Mouse (Mus musculus): ENCODE results near the gene Ankrd2. TPM values are rescaled to one million over a fixed set of nuclear protein-coding genes. Genes with fewer than 3 reads are reported as not detected.

The Ankrd2 gene
- polyA plus RNA-seq (2012) = 0.12 TPM in 1 of 2 replicates, not detected in the other

- Histone ChIP-seq H3K36me3 (ENCODE audit: control insufficient read depth) (no peaks in the 10 kb centered on the region), H3K4me1 (ENCODE audit: control insufficient read depth) (no peaks in the 10 kb centered on the region; the same call in 1 of the 2 replicates), H3K4me3 (replicated peaks) (no peak within 1 kb of the TSS), H3K27me3 (ENCODE audit: control insufficient read depth) (peaks cover 3% of the 10 kb centered on the region), H3K9me3 (ENCODE audit: control insufficient read depth, low read length) (no peaks in the 10 kb centered on the region)
- TF ChIP-seq GATA1 (IDR thresholded peaks at IDR 0.05; ENCODE audit: low read length) = no peak
- no peak for TF ChIP-seq TAL1 (IDR thresholded peaks at IDR 0.05; ENCODE audit: low read length)
These were observed at the start of gene Ankrd2 for GRCm38 (mm10) chr19:42035456-42036248. Gene Ankrd2 (plus strand): TSS chr19:42036000.

DNA sequence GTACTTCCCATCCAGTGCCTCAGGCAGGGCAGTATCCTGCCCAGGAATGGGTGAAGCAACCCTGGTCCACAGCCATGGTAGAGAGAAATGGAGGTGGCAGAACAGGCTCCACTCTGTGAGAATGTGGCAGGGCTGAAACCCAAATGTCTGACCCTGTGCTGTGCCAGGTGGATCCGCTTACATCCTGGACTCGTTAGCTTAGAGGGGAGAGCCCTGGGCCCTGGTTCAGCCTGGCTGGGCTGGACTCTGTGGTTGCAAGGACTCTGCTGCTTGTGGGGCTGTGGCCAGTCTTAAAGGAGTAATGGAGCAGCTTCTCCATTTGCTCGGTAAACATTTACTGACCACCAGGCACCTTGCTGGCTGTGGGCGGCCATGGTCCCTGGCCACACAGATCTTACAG, 48.6 kb upstream of the Ankrd2 start:
- Histone ChIP-seq H3K4me1 (ENCODE audit: control insufficient read depth) (peaks cover 5% of the 10 kb centered on the region), H3K9me3 (ENCODE audit: control insufficient read depth, low read length) (no peaks in the 10 kb centered on the region; the same call in 1 of the 2 replicates), H3K36me3 (ENCODE audit: control insufficient read depth) (no peaks in the 10 kb centered on the region), H3K27me3 (ENCODE audit: control insufficient read depth) (peaks cover 30% of the 10 kb centered on the region), H3K4me3 (replicated peaks) (no peak overlapping the region)
- TF ChIP-seq GATA1 (IDR thresholded peaks at IDR 0.05; ENCODE audit: low read length) = no peak
- TF ChIP-seq TAL1 (IDR thresholded peaks at IDR 0.05; ENCODE audit: low read length) = no peak

DNA sequence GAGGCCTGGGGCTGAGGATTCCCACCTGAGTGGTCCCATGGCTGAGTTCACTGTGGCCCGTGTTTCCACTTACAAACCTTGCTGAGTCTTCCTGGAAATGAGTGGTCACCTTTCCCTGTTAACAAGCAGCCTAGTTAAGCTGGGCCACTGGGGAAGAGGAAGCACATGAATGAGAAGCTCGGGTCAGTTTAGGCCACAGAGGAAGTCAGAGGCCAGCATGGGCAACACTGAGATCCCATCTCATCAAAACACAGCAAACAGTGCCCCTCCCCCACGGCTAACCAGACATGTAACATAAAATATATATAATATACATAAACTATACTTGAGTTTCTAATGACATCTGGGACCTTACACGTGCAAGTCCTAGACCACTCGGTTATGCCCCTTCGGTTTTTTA, 46.0 kb upstream of the Ankrd2 start:
- H3K4me1 ChIP-seq (ENCODE audit: control insufficient read depth) = no peaks in the 10 kb centered on the region
- no peak overlapping the region for H3K4me3 ChIP-seq (replicated peaks)
- no peaks in the 10 kb centered on the region for H3K9me3 ChIP-seq (ENCODE audit: control insufficient read depth, low read length)

GRCm38 (mm10) chr19:41991926-41992477, 43.8 kb upstream of the Ankrd2 start:
- H3K4me1 ChIP-seq (ENCODE audit: control insufficient read depth) = no peaks in the 10 kb centered on the region
- H3K4me3 ChIP-seq (replicated peaks) = no peak overlapping the region

More for the DNA sequence above, 46.0 kb upstream of the Ankrd2 start:
- peaks cover 4% of the 10 kb centered on the region for H3K27me3 ChIP-seq (ENCODE audit: control insufficient read depth)
- H3K36me3 ChIP-seq (ENCODE audit: control insufficient read depth) = no peaks in the 10 kb centered on the region
- TF ChIP-seq GATA1 (IDR thresholded peaks at IDR 0.05; ENCODE audit: low read length) = no peak
- TF ChIP-seq TAL1 (IDR thresholded peaks at IDR 0.05; ENCODE audit: low read length) = no peak

GRCm38 (mm10) chr19:41992971-41993370, 42.8 kb upstream of the Ankrd2 start:
- Histone ChIP-seq H3K36me3 (ENCODE audit: control insufficient read depth) (no peaks in the 10 kb centered on the region), H3K27me3 (ENCODE audit: control insufficient read depth) (no peaks in the 10 kb centered on the region; the same call in 1 of the 2 replicates), H3K9me3 (ENCODE audit: control insufficient read depth, low read length) (no peaks in the 10 kb centered on the region), H3K4me1 (ENCODE audit: control insufficient read depth) (no peaks in the 10 kb centered on the region), H3K4me3 (replicated peaks) (no peak overlapping the region)
- TF ChIP-seq GATA1 (IDR thresholded peaks at IDR 0.05; ENCODE audit: low read length) (no peak), TAL1 (IDR thresholded peaks at IDR 0.05; ENCODE audit: low read length) (no peak)

More at GRCm38 (mm10) chr19:41991926-41992477, 43.8 kb upstream of the Ankrd2 start:
- no peak for TF ChIP-seq GATA1 (IDR thresholded peaks at IDR 0.05; ENCODE audit: low read length)
- TF ChIP-seq TAL1 (IDR thresholded peaks at IDR 0.05; ENCODE audit: low read length) = no peak
- Histone ChIP-seq H3K9me3 (ENCODE audit: control insufficient read depth, low read length) (no peaks in the 10 kb centered on the region), H3K27me3 (ENCODE audit: control insufficient read depth) (no peaks in the 10 kb centered on the region), H3K36me3 (ENCODE audit: control insufficient read depth) (no peaks in the 10 kb centered on the region)

DNA sequence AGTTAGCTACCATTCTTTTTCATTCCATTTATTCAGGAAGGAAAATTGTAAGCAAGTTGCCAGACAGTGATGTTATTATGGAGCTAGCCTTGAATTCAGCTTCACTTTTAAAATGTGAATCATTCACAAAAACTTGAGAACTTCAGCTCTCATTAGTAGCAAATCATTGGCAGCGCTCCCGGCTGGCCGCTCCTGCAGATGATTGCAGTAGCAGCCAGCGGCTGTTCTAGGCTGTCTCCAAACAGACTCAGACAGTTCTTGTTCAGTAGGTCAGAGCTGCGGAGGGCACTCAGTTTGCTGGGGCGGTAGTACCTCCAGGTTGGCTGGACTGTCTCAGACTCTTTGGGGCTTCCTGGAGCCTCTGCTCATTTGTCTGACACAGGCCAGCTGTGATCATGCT, 42.3 kb upstream of the Ankrd2 start:
- H3K4me1 ChIP-seq (ENCODE audit: control insufficient read depth) = no peaks in the 10 kb centered on the region
- no peaks in the 10 kb centered on the region; the same call in 1 of the 2 replicates for H3K27me3 ChIP-seq (ENCODE audit: control insufficient read depth)
- TF ChIP-seq GATA1 (IDR thresholded peaks at IDR 0.05; ENCODE audit: low read length) = no peak
- no peak for TF ChIP-seq TAL1 (IDR thresholded peaks at IDR 0.05; ENCODE audit: low read length)
- no peak overlapping the region for H3K4me3 ChIP-seq (replicated peaks)
- H3K36me3 ChIP-seq (ENCODE audit: control insufficient read depth) = no peaks in the 10 kb centered on the region
- H3K9me3 ChIP-seq (ENCODE audit: control insufficient read depth, low read length) = no peaks in the 10 kb centered on the region

DNA sequence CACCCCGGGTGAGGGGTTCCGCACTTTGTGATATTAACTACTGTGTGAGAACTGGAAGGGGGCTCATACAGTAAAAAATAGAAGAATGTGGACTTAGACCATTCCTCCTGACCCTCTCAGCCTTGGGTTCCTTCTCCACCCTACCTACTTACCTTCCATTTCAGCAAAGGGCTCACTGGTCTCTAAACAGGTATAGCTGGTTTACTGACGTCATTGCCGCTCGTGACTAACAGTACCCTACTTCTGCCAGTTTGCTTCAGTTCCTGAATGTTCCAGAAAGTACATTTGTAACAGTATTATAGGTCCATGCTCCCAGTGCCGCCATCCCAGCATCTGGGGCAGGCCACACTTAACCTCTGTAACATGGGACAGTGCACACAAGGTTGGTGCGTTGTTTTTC, 41.8 kb upstream of the Ankrd2 start:
- no peaks in the 10 kb centered on the region for H3K36me3 ChIP-seq (ENCODE audit: control insufficient read depth)
- H3K4me1 ChIP-seq (ENCODE audit: control insufficient read depth) = no peaks in the 10 kb centered on the region
- no peaks in the 10 kb centered on the region; the same call in 1 of the 2 replicates for H3K27me3 ChIP-seq (ENCODE audit: control insufficient read depth)
- TF ChIP-seq GATA1 (IDR thresholded peaks at IDR 0.05; ENCODE audit: low read length) = no peak
- no peak for TF ChIP-seq TAL1 (IDR thresholded peaks at IDR 0.05; ENCODE audit: low read length)
- no peak overlapping the region for H3K4me3 ChIP-seq (replicated peaks)
- no peaks in the 10 kb centered on the region for H3K9me3 ChIP-seq (ENCODE audit: control insufficient read depth, low read length)

- Histone ChIP-seq H3K36me3 (ENCODE audit: control insufficient read depth) (no peaks in the 10 kb centered on the region), H3K9me3 (ENCODE audit: control insufficient read depth, low read length) (no peaks in the 10 kb centered on the region), H3K4me3 (replicated peaks) (no peak overlapping the region), H3K27me3 (ENCODE audit: control insufficient read depth) (no peaks in the 10 kb centered on the region; the same call in 1 of the 2 replicates), H3K4me1 (ENCODE audit: control insufficient read depth) (no peaks in the 10 kb centered on the region)
- TF ChIP-seq GATA1 (IDR thresholded peaks at IDR 0.05; ENCODE audit: low read length) = no peak
- no peak for TF ChIP-seq TAL1 (IDR thresholded peaks at IDR 0.05; ENCODE audit: low read length)
These were observed 40.3 kb upstream of the Ankrd2 start for GRCm38 (mm10) chr19:41995483-41995882.

GRCm38 (mm10) chr19:41997090-41997489, 38.7 kb upstream of the Ankrd2 start:
- TF ChIP-seq GATA1 (IDR thresholded peaks at IDR 0.05; ENCODE audit: low read length) = no peak
- no peak for TF ChIP-seq TAL1 (IDR thresholded peaks at IDR 0.05; ENCODE audit: low read length)
- no peaks in the 10 kb centered on the region for H3K4me1 ChIP-seq (ENCODE audit: control insufficient read depth)

More at GRCm38 (mm10) chr19:41997090-41997489, 38.7 kb upstream of the Ankrd2 start:
- no peaks in the 10 kb centered on the region for H3K36me3 ChIP-seq (ENCODE audit: control insufficient read depth)
- H3K9me3 ChIP-seq (ENCODE audit: control insufficient read depth, low read length) = no peaks in the 10 kb centered on the region
- no peak overlapping the region for H3K4me3 ChIP-seq (replicated peaks)
- no peaks in the 10 kb centered on the region; the same call in 1 of the 2 replicates for H3K27me3 ChIP-seq (ENCODE audit: control insufficient read depth)
